Mouse (Mus musculus) neural tube, embryonic 12.5 days (tissue): Measurements from ENCODE around the gene Olfr71. TPM values are rescaled to one million over a fixed set of nuclear protein-coding genes. Genes with fewer than 3 reads are reported as not detected.

ENCODE experiments used
- ATAC-seq: fragments of 200-750 bp; cut with Nextera tagmentation; 2 replicates; pipeline ENCODE4 v1.8.0; 2017; ENCODE audit warnings: low read depth, mild to moderate bottlenecking, moderate TSS enrichment, moderate library complexity; ENCODE audit not compliant: low FRiP score
- H3K27ac ChIP-seq: fragments of 300-500 bp; sonication (generic); 2 replicates; pipeline ENCODE4 v1.5.1; 2016
- H3K27me3 ChIP-seq: fragments of 300-500 bp; sonication (generic); replicated peaks from 2 replicates; pipeline ENCODE4 v1.6.1; 2016; ENCODE audit warnings: mild to moderate bottlenecking
- H3K36me3 ChIP-seq: fragments of 300-500 bp; sonication (generic); 2 replicates; pipeline ENCODE4 v1.6.1; 2016; ENCODE audit warnings: mild to moderate bottlenecking
- H3K4me1 ChIP-seq: fragments of 300-500 bp; sonication (generic); 2 replicates; pipeline ENCODE4 v1.6.1; 2016
- H3K4me2 ChIP-seq: fragments of 300-500 bp; sonication (generic); replicated peaks from 2 replicates; pipeline ENCODE4 v1.6.1; 2016; ENCODE audit warnings: mild to moderate bottlenecking
- H3K4me3 ChIP-seq: fragments of 300-500 bp; sonication (generic); 2 replicates; pipeline ENCODE4 v1.5.1; 2016
- H3K9ac ChIP-seq: fragments of 300-500 bp; sonication (generic); 2 replicates; pipeline ENCODE4 v1.6.1; 2016; ENCODE audit warnings: mild to moderate bottlenecking
- H3K9me3 ChIP-seq: fragments of 300-500 bp; sonication (generic); 2 replicates; pipeline ENCODE4 v1.6.1; 2016; ENCODE audit warnings: mild to moderate bottlenecking
- WGBS: fragments of 180-500 bp; shearing (Covaris S2); methylation state at CpG from one replicate; pipeline ENCODE4 v1.1.7; 2016; 5-methylcytosine and 5-hydroxymethylcytosine counted together
- polyA plus RNA-seq: library from polyadenylated mRNA; unstranded; fragments of >200 nt; fragmentation: Nextera tagmentation; extraction: Ambion mirVana; gene quantifications from 2 replicates; pipeline ENCODE4 v1.2.1, GENCODE M21; 2016

The Olfr71 gene
- polyA plus RNA-seq, 1 experiment from 2014 or later: not detected

GRCm38 (mm10) chr4:43729126-43729525 is 19.1 kb upstream of the Olfr71 start:
- H3K4me3 ChIP-seq: no peak overlapping the region
- ATAC-seq: no peak
- no peaks in the 10 kb centered on the region for H3K36me3 ChIP-seq
- H3K27ac ChIP-seq: no peak overlapping the region
- no peak overlapping the region for H3K4me2 ChIP-seq
- no peaks in the 10 kb centered on the region for H3K27me3 ChIP-seq
- no peaks in the 10 kb centered on the region for H3K9me3 ChIP-seq
- WGBS: 80% methylated on average over 3 of the region's 3 CpGs
- H3K9ac ChIP-seq: no peak overlapping the region
- no peaks in the 10 kb centered on the region for H3K4me1 ChIP-seq

- H3K4me3 ChIP-seq: no peak overlapping the region
- H3K9me3 ChIP-seq: no peaks in the 10 kb centered on the region
- H3K4me1 ChIP-seq: no peaks in the 10 kb centered on the region
- no peaks in the 10 kb centered on the region for H3K36me3 ChIP-seq
- H3K27ac ChIP-seq: no peak overlapping the region
- no peak for ATAC-seq
- H3K4me2 ChIP-seq: no peak overlapping the region
- 71% methylated on average over 5 of the region's 5 CpGs for WGBS
- H3K9ac ChIP-seq: no peak overlapping the region
- no peaks in the 10 kb centered on the region for H3K27me3 ChIP-seq
Observed at GRCm38 (mm10) chr4:43728576-43728954, 18.5 kb upstream of the Olfr71 start.

GRCm38 (mm10) chr4:43727718-43728575 is 17.9 kb upstream of the Olfr71 start:
- no peak overlapping the region for H3K27ac ChIP-seq
- WGBS: 78% methylated on average over 7 of the region's 7 CpGs
- H3K4me1 ChIP-seq: no peaks in the 10 kb centered on the region
- H3K9ac ChIP-seq: no peak overlapping the region
- H3K36me3 ChIP-seq: no peaks in the 10 kb centered on the region
- H3K4me2 ChIP-seq: no peak overlapping the region
- ATAC-seq: no peak
- H3K4me3 ChIP-seq: no peak overlapping the region
- H3K27me3 ChIP-seq: no peaks in the 10 kb centered on the region
- no peaks in the 10 kb centered on the region for H3K9me3 ChIP-seq

GRCm38 (mm10) chr4:43726995-43727394 is 16.9 kb upstream of the Olfr71 start, which contains the start of gene Hrct1:
Gene Hrct1, plus strand, starts transcription at chr4:43727188.
- H3K27ac ChIP-seq: no peak within 1 kb of the TSS
- no peaks in the 10 kb centered on the region for H3K9me3 ChIP-seq
- H3K9ac ChIP-seq: no peak within 1 kb of the TSS
- no peaks in the 10 kb centered on the region for H3K27me3 ChIP-seq
- 57% methylated on average over 3 of the region's 3 CpGs for WGBS
- H3K4me1 ChIP-seq: no peaks in the 10 kb centered on the region
- no peak for ATAC-seq
- no peak within 1 kb of the TSS for H3K4me3 ChIP-seq
- no peak within 1 kb of the TSS for H3K4me2 ChIP-seq
- H3K36me3 ChIP-seq: no peaks in the 10 kb centered on the region

GRCm38 (mm10) chr4:43726228-43726993 is 16.4 kb upstream of the Olfr71 start:
- no peaks in the 10 kb centered on the region for H3K27me3 ChIP-seq
- no peak for ATAC-seq
- no peak overlapping the region for H3K4me3 ChIP-seq
- H3K9ac ChIP-seq: no peak overlapping the region
- 84% methylated on average over 12 of the region's 12 CpGs for WGBS
- H3K4me1 ChIP-seq: no peaks in the 10 kb centered on the region
- H3K36me3 ChIP-seq: no peaks in the 10 kb centered on the region
- H3K27ac ChIP-seq: no peak overlapping the region
- H3K4me2 ChIP-seq: no peak overlapping the region
- no peaks in the 10 kb centered on the region for H3K9me3 ChIP-seq

- no peaks in the 10 kb centered on the region for H3K4me1 ChIP-seq
- no peak overlapping the region for H3K9ac ChIP-seq
- H3K4me3 ChIP-seq: no peak overlapping the region
- ATAC-seq: no peak
- no peaks in the 10 kb centered on the region for H3K27me3 ChIP-seq
- no peaks in the 10 kb centered on the region for H3K36me3 ChIP-seq
- H3K4me2 ChIP-seq: no peak overlapping the region
- WGBS: 48% methylated on average over 1 of the region's 1 CpGs
- H3K27ac ChIP-seq: no peak overlapping the region
- no peaks in the 10 kb centered on the region for H3K9me3 ChIP-seq
Observed at GRCm38 (mm10) chr4:43724764-43725163, 14.7 kb upstream of the Olfr71 start.

GRCm38 (mm10) chr4:43722191-43722590 is 12.1 kb upstream of the Olfr71 start:
- H3K27me3 ChIP-seq: no peaks in the 10 kb centered on the region
- H3K4me3 ChIP-seq: no peak overlapping the region
- no peak overlapping the region for H3K27ac ChIP-seq
- no peaks in the 10 kb centered on the region for H3K36me3 ChIP-seq
- no peak overlapping the region for H3K9ac ChIP-seq
- 92% methylated on average over 4 of the region's 4 CpGs for WGBS
- no peak overlapping the region for H3K4me2 ChIP-seq
- H3K9me3 ChIP-seq: no peaks in the 10 kb centered on the region
- ATAC-seq: no peak
- H3K4me1 ChIP-seq: no peaks in the 10 kb centered on the region

GRCm38 (mm10) chr4:43720491-43721228 is 10.6 kb upstream of the Olfr71 start:
- H3K9me3 ChIP-seq: no peaks in the 10 kb centered on the region
- no peaks in the 10 kb centered on the region for H3K4me1 ChIP-seq
- no peak for ATAC-seq
- no peak overlapping the region for H3K4me3 ChIP-seq
- H3K27ac ChIP-seq: peak overlapping the region; percentile 15; the same call in 1 of the 2 replicates
- 0 out of 2 replicates have a peak overlapping the region, but pooled peaks have one; percentile 16 for H3K4me2 ChIP-seq
- no peaks in the 10 kb centered on the region for H3K36me3 ChIP-seq
- H3K27me3 ChIP-seq: no peaks in the 10 kb centered on the region
- WGBS: 57% methylated on average over 15 of the region's 16 CpGs
- no peak overlapping the region for H3K9ac ChIP-seq

GRCm38 (mm10) chr4:43713652-43714219 is 3.7 kb upstream of the Olfr71 start:
- no peak for ATAC-seq
- WGBS: 44% methylated on average over 7 of the region's 7 CpGs
- 0 out of 2 replicates have a peak, but pooled peaks cover 3% of the 10 kb centered on the region for H3K27me3 ChIP-seq

GRCm38 (mm10) chr4:43711821-43712220 is 1.8 kb upstream of the Olfr71 start:
- Histone ChIP-seq H3K9me3 (no peaks in the 10 kb centered on the region), H3K4me2 (no peak overlapping the region), H3K27me3 (0 out of 2 replicates have a peak, but pooled peaks cover 3% of the 10 kb centered on the region), H3K36me3 (no peaks in the 10 kb centered on the region), H3K4me3 (no peak overlapping the region), H3K4me1 (0 out of 2 replicates have a peak, but pooled peaks cover 2% of the 10 kb centered on the region), H3K9ac (no peak overlapping the region), H3K27ac (no peak overlapping the region)
- WGBS: 1% methylated on average over 2 of the region's 2 CpGs
- ATAC-seq: 0 out of 2 replicates have a peak, but pooled peaks have one; percentile 33

More at GRCm38 (mm10) chr4:43713652-43714219, 3.7 kb upstream of the Olfr71 start:
- Histone ChIP-seq H3K9me3 (no peaks in the 10 kb centered on the region), H3K4me2 (no peak overlapping the region), H3K4me3 (no peak overlapping the region), H3K36me3 (no peaks in the 10 kb centered on the region), H3K27ac (no peak overlapping the region), H3K4me1 (0 out of 2 replicates have a peak, but pooled peaks cover 2% of the 10 kb centered on the region), H3K9ac (no peak overlapping the region)

GRCm38 (mm10) chr4:43705991-43706390 is 4.1 kb downstream of the Olfr71 start:
- Histone ChIP-seq H3K9me3 (no peaks in the 10 kb centered on the region), H3K4me1 (no peaks in the 10 kb centered on the region), H3K4me2 (no peak overlapping the region), H3K4me3 (no peak overlapping the region), H3K9ac (no peak overlapping the region), H3K36me3 (no peaks in the 10 kb centered on the region), H3K27ac (no peak overlapping the region), H3K27me3 (0 out of 2 replicates have a peak, but pooled peaks cover 3% of the 10 kb centered on the region)
- ATAC-seq: no peak
- 82% methylated on average over 13 of the region's 13 CpGs for WGBS
